20 mouse cellular contexts compared by ENCODE assay signal in genomic region chr6:95731570-95732367, GRCm38 (mm10). TPM values are rescaled to one million over a fixed set of nuclear protein-coding genes. Genes with fewer than 3 reads are reported as not detected.
DNase-seq lines count a peak whose midpoint lies in the region; ATAC-seq and TF ChIP-seq lines count a peak whose summit lies in the region.
"Had no signal": no experiment of that assay in that cellular context is flagged by ENCODE, and none has a peak within 500 bp of the region (broad histone marks: within the 10 kb centered on the region; RNA-seq: fewer than 3 reads in every experiment).

No protein-coding gene starts in this region.

- 38% methylated on average over 11 of the region's 11 CpGs for WGBS in lung, postnatal 0 days
- 53% methylated on average over 11 of the region's 11 CpGs for WGBS in embryonic facial prominence, embryonic 10.5 days

- TF ChIP-seq EP300 in lung, postnatal 0 days (IDR thresholded peaks at IDR 0.05), result no peak

- H3K4me1 ChIP-seq in lung, postnatal 0 days (ENCODE audit: insufficient read depth, low read depth, low read length), result no peaks in the 10 kb centered on the region
- peaks cover 8% of the 10 kb centered on the region for H3K4me1 ChIP-seq in embryonic facial prominence, embryonic 10.5 days
- H3K4me1 ChIP-seq: heart, embryonic 10.5 days; limb, embryonic 15.5 days; midbrain, embryonic 12.5 days had no signal

- TF ChIP-seq CTCF in lung, postnatal 0 days (IDR thresholded peaks at IDR 0.05), result no peak
- no peak for TF ChIP-seq CTCF in left cerebral cortex, adult 2 months (IDR thresholded peaks at IDR 0.05)

- H3K36me3 ChIP-seq in lung, postnatal 0 days (ENCODE audit: insufficient read depth, low read length), result no peaks in the 10 kb centered on the region
- H3K36me3 ChIP-seq in embryonic facial prominence, embryonic 10.5 days (replicated peaks), result no peaks in the 10 kb centered on the region
- H3K36me3 ChIP-seq: heart, embryonic 10.5 days; limb, embryonic 15.5 days; midbrain, embryonic 12.5 days had no signal

- peak; percentile 49 for DNase-seq in embryo, embryonic 10 days (ENCODE audit: low spot score)
- DNase-seq in embryo, embryonic 9.5 days (ENCODE audit: extremely low spot score), result no peak
- peak; percentile 49 for DNase-seq in lung, postnatal 0 days (ENCODE audit: low spot score)
- no peak for DNase-seq in lung, adult 18-20 months
- peak; percentile 22 for DNase-seq in embryonic facial prominence, embryonic 10.5 days (ENCODE audit: low spot score)
- DNase-seq in kidney, postnatal 4 days, result peak; percentile 51 to 67
- DNase-seq in gastrocnemius, postnatal 4 days (ENCODE audit: low spot score in 2 of 2), result no peak
- no peak for DNase-seq in left cerebral cortex, adult 2 months (ENCODE audit: extremely low spot score in 1 of 2, low spot score in 2 of 2)
- DNase-seq: cerebellum, adult 18-20 months; forebrain, postnatal 0 days; gastrocnemius, postnatal 10 days; heart, postnatal 14 days; layer of hippocampus, postnatal 36 days; liver, postnatal 0 days; thymus, postnatal 4 days had no signal

- no peak overlapping the region for H3K4me3 ChIP-seq in lung, postnatal 0 days (ENCODE audit: low read depth, low read length)
- H3K4me3 ChIP-seq in embryonic facial prominence, embryonic 10.5 days, result no peak overlapping the region
- no peak overlapping the region for H3K4me3 ChIP-seq in left cerebral cortex, adult 2 months
- H3K4me3 ChIP-seq: erythroblast, embryonic 14.5 days; heart, embryonic 10.5 days; limb, embryonic 15.5 days; midbrain, embryonic 12.5 days had no signal

- H3K9ac ChIP-seq in lung, postnatal 0 days (replicated peaks; ENCODE audit: low read depth), result no peak overlapping the region
- H3K9ac ChIP-seq: forebrain, postnatal 0 days; limb, embryonic 15.5 days; liver, postnatal 0 days; midbrain, embryonic 12.5 days had no signal

- H3K27ac ChIP-seq in lung, postnatal 0 days (ENCODE audit: low read length), result no peak overlapping the region
- H3K27ac ChIP-seq in embryonic facial prominence, embryonic 10.5 days (replicated peaks), result no peak overlapping the region
- no peak overlapping the region for H3K27ac ChIP-seq in left cerebral cortex, adult 2 months
- H3K27ac ChIP-seq: heart, embryonic 10.5 days; limb, embryonic 15.5 days; midbrain, embryonic 12.5 days had no signal

- H3K27me3 ChIP-seq in lung, postnatal 0 days (replicated peaks; ENCODE audit: insufficient read depth, low read length), result no peaks in the 10 kb centered on the region
- no peaks in the 10 kb centered on the region for H3K27me3 ChIP-seq in embryonic facial prominence, embryonic 10.5 days (replicated peaks; ENCODE audit: low read depth, poor library complexity, severe bottlenecking)
- H3K27me3 ChIP-seq: limb, embryonic 15.5 days; midbrain, embryonic 12.5 days had no signal

- H3K9me3 ChIP-seq in lung, postnatal 0 days (ENCODE audit: low read length), result no peaks in the 10 kb centered on the region
- H3K9me3 ChIP-seq in embryonic facial prominence, embryonic 10.5 days, result no peaks in the 10 kb centered on the region
- H3K9me3 ChIP-seq: heart, embryonic 10.5 days; limb, embryonic 15.5 days; midbrain, embryonic 12.5 days had no signal

- H3K4me2 ChIP-seq in lung, postnatal 0 days (replicated peaks; ENCODE audit: low read depth, low read length), result no peak overlapping the region
- H3K4me2 ChIP-seq: limb, embryonic 15.5 days; midbrain, embryonic 12.5 days had no signal

- peak; percentile 83 for ATAC-seq in lung, postnatal 0 days
- ATAC-seq: forebrain, postnatal 0 days; hindbrain, embryonic 16.5 days; liver, postnatal 0 days had no signal

- intact Hi-C loops in left cerebral cortex, adult 2 months (cut with DNase I), result no loop called here

RNA-seq across cellular contexts. Expression of gene Suclg2, which starts 13.2 kb away (rescaled TPM):
- polyA plus RNA-seq in lung, postnatal 0 days (2015; fragmentation: Nextera tagmentation; extraction: Ambion mirVana), result 37.4 and 40.1 TPM in 2 replicates
- polyA plus RNA-seq in embryonic facial prominence, embryonic 10.5 days (2016; fragmentation: Nextera tagmentation; extraction: Ambion mirVana), result 55.9 and 56.2 TPM in 2 replicates
- total RNA-seq in gastrocnemius, postnatal 4 days (2021), result 10 to 100 TPM; 33.2 to 39.6 TPM
- total RNA-seq in left cerebral cortex, adult 2 months (2021), result 10 to 100 TPM; 14.1 to 17.3 TPM

Comparison
In these comparisons a context has a peak if more than half of its experiments do, and no peak if none do; other contexts are left out.
1. DNase-seq: peak in embryo, embryonic 10 days (single experiment), lung, postnatal 0 days (single experiment), embryonic facial prominence, embryonic 10.5 days (single experiment) and kidney, postnatal 4 days (2 of 2); none in embryo, embryonic 9.5 days (single experiment), lung, adult 18-20 months (0 of 2), gastrocnemius, postnatal 4 days (0 of 2) and left cerebral cortex, adult 2 months (0 of 2).